Mouse (Mus musculus): ENCODE data around the gene Pbx1. TPM values are rescaled to one million over a fixed set of nuclear protein-coding genes. Genes with fewer than 3 reads are reported as not detected.

Gene Pbx1
- total RNA-seq, 1 experiment, result 10.0 TPM

- in situ Hi-C loops (cut with MboI; ENCODE audit: low sequenced_read_pairs in 2 of 2, unreplicated experiment in 2 of 2), result no loop called here
- Histone ChIP-seq H3K4me3 (ENCODE audit: insufficient read depth in 1 of 2, low read depth in 1 of 2, low read length in 2 of 2, poor library complexity in 1 of 2, severe bottlenecking in 1 of 2) (no peak overlapping the region), H3K27ac (ENCODE audit: insufficient read depth, low read depth, low read length, poor library complexity, severe bottlenecking) (no peak overlapping the region), H3K9me3 (ENCODE audit: control insufficient read depth, insufficient read depth, low read depth, low read length) (no peaks in the 10 kb centered on the region), H3K4me1 (ENCODE audit: control insufficient read depth in 2 of 2, insufficient read depth in 2 of 2, low read length in 2 of 2, poor library complexity in 1 of 2) (no peaks in the 10 kb centered on the region), H3K36me3 (ENCODE audit: control insufficient read depth, insufficient read depth, low read length, poor library complexity, severe bottlenecking) (no peaks in the 10 kb centered on the region), H3K9ac (ENCODE audit: insufficient read depth, low read depth, low read length, poor library complexity, severe bottlenecking) (no peak overlapping the region)
- no peak for TF ChIP-seq HCFC1 (IDR thresholded peaks at IDR 0.05; ENCODE audit: borderline replicate concordance, insufficient read depth, low read length)
- no peak for TF ChIP-seq CHD2 (IDR thresholded peaks at IDR 0.05; ENCODE audit: low read depth, low read length)
- no peak for TF ChIP-seq MAFK (IDR thresholded peaks at IDR 0.05; ENCODE audit: insufficient read depth, low read depth, low read length)
- TF ChIP-seq ZNF384 (IDR thresholded peaks at IDR 0.05; ENCODE audit: low read depth, low read length), result no peak
- no peak for TF ChIP-seq ZC3H11A (IDR thresholded peaks at IDR 0.05; ENCODE audit: borderline replicate concordance, low read depth, low read length)
- DNase-seq (ENCODE audit: low read depth, low spot score), result no peak
Measured at GRCm38 (mm10) chr1:168226150-168226549, 205.9 kb downstream of the Pbx1 start.

- 0 out of 4 replicates have a peak, but pooled peaks cover 0 to 1% of the 10 kb centered on the region in 2 experiments for H3K4me1 ChIP-seq (ENCODE audit: control insufficient read depth in 2 of 2, insufficient read depth in 2 of 2, low read length in 2 of 2, poor library complexity in 1 of 2)
Measured at GRCm38 (mm10) chr1:168225595-168226127, 206.4 kb downstream of the Pbx1 start.

DNA sequence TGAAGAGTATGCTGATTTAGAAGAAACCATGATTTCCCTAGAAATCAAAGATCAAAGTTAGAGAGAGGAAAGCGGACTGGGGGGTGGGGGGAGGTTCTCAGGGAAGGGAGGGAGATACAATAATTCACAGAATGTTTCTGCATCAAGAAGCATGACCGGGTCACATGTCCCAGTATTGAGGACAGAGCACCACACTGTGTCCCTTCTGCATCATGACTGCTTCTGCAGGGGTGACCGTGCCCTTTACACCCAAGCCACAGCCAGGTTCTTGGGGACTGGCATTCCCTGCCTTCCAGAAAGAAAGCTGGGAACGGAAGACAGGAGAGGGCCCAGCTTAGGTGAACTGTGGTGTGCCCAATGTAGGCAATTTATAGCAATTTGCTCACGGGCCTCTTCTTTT lies 207.9 kb downstream of the Pbx1 start:
- Histone ChIP-seq H3K4me1 (ENCODE audit: control insufficient read depth in 2 of 2, insufficient read depth in 2 of 2, low read length in 2 of 2, poor library complexity in 1 of 2) (peaks cover 0 to 2% of the 10 kb centered on the region in 2 experiments; a peak in 1 of 4 replicates), H3K9me3 (ENCODE audit: control insufficient read depth, insufficient read depth, low read depth, low read length) (no peaks in the 10 kb centered on the region), H3K27ac (ENCODE audit: insufficient read depth, low read depth, low read length, poor library complexity, severe bottlenecking) (no peak overlapping the region), H3K36me3 (ENCODE audit: control insufficient read depth, insufficient read depth, low read length, poor library complexity, severe bottlenecking) (no peaks in the 10 kb centered on the region), H3K9ac (ENCODE audit: insufficient read depth, low read depth, low read length, poor library complexity, severe bottlenecking) (no peak overlapping the region), H3K4me3 (ENCODE audit: insufficient read depth in 1 of 2, low read depth in 1 of 2, low read length in 2 of 2, poor library complexity in 1 of 2, severe bottlenecking in 1 of 2) (no peak overlapping the region)
- TF ChIP-seq CHD2 (IDR thresholded peaks at IDR 0.05; ENCODE audit: low read depth, low read length), result no peak
- no peak for TF ChIP-seq ZC3H11A (IDR thresholded peaks at IDR 0.05; ENCODE audit: borderline replicate concordance, low read depth, low read length)
- no peak for TF ChIP-seq MAFK (IDR thresholded peaks at IDR 0.05; ENCODE audit: insufficient read depth, low read depth, low read length)
- no peak for TF ChIP-seq ZNF384 (IDR thresholded peaks at IDR 0.05; ENCODE audit: low read depth, low read length)
- TF ChIP-seq HCFC1 (IDR thresholded peaks at IDR 0.05; ENCODE audit: borderline replicate concordance, insufficient read depth, low read length), result no peak
- in situ Hi-C loops (cut with MboI; ENCODE audit: low sequenced_read_pairs in 2 of 2, unreplicated experiment in 2 of 2), result no loop called here
- DNase-seq (ENCODE audit: low read depth, low spot score), result no peak

More at GRCm38 (mm10) chr1:168225595-168226127, 206.4 kb downstream of the Pbx1 start:
- in situ Hi-C loops (cut with MboI; ENCODE audit: low sequenced_read_pairs in 2 of 2, unreplicated experiment in 2 of 2), result no loop called here
- H3K36me3 ChIP-seq (ENCODE audit: control insufficient read depth, insufficient read depth, low read length, poor library complexity, severe bottlenecking), result no peaks in the 10 kb centered on the region
- DNase-seq (ENCODE audit: low read depth, low spot score), result no peak
- TF ChIP-seq HCFC1 (IDR thresholded peaks at IDR 0.05; ENCODE audit: borderline replicate concordance, insufficient read depth, low read length), result no peak
- TF ChIP-seq MAFK (IDR thresholded peaks at IDR 0.05; ENCODE audit: insufficient read depth, low read depth, low read length), result no peak
- no peak for TF ChIP-seq ZNF384 (IDR thresholded peaks at IDR 0.05; ENCODE audit: low read depth, low read length)
- TF ChIP-seq CHD2 (IDR thresholded peaks at IDR 0.05; ENCODE audit: low read depth, low read length), result no peak
- no peak for TF ChIP-seq ZC3H11A (IDR thresholded peaks at IDR 0.05; ENCODE audit: borderline replicate concordance, low read depth, low read length)
- no peaks in the 10 kb centered on the region for H3K9me3 ChIP-seq (ENCODE audit: control insufficient read depth, insufficient read depth, low read depth, low read length)
- H3K4me3 ChIP-seq (ENCODE audit: insufficient read depth in 1 of 2, low read depth in 1 of 2, low read length in 2 of 2, poor library complexity in 1 of 2, severe bottlenecking in 1 of 2), result no peak overlapping the region
- no peak overlapping the region for H3K9ac ChIP-seq (ENCODE audit: insufficient read depth, low read depth, low read length, poor library complexity, severe bottlenecking)
- H3K27ac ChIP-seq (ENCODE audit: insufficient read depth, low read depth, low read length, poor library complexity, severe bottlenecking), result no peak overlapping the region

GRCm38 (mm10) chr1:168222794-168223193 lies 209.3 kb downstream of the Pbx1 start:
- no peak overlapping the region for H3K4me3 ChIP-seq (ENCODE audit: insufficient read depth in 1 of 2, low read depth in 1 of 2, low read length in 2 of 2, poor library complexity in 1 of 2, severe bottlenecking in 1 of 2)
- H3K36me3 ChIP-seq (ENCODE audit: control insufficient read depth, insufficient read depth, low read length, poor library complexity, severe bottlenecking), result no peaks in the 10 kb centered on the region
- DNase-seq (ENCODE audit: low read depth, low spot score), result no peak
- no peaks in the 10 kb centered on the region for H3K9me3 ChIP-seq (ENCODE audit: control insufficient read depth, insufficient read depth, low read depth, low read length)
- H3K27ac ChIP-seq (ENCODE audit: insufficient read depth, low read depth, low read length, poor library complexity, severe bottlenecking), result no peak overlapping the region
- TF ChIP-seq CHD2 (IDR thresholded peaks at IDR 0.05; ENCODE audit: low read depth, low read length) (no peak), ZNF384 (IDR thresholded peaks at IDR 0.05; ENCODE audit: low read depth, low read length) (no peak)
- H3K9ac ChIP-seq (ENCODE audit: insufficient read depth, low read depth, low read length, poor library complexity, severe bottlenecking), result no peak overlapping the region
- in situ Hi-C loops (cut with MboI; ENCODE audit: low sequenced_read_pairs in 2 of 2, unreplicated experiment in 2 of 2), result no loop called here
- peaks cover 2 to 7% of the 10 kb centered on the region in 2 experiments; a peak in 3 of 4 replicates for H3K4me1 ChIP-seq (ENCODE audit: control insufficient read depth in 2 of 2, insufficient read depth in 2 of 2, low read length in 2 of 2, poor library complexity in 1 of 2)

GRCm38 (mm10) chr1:168221071-168221521 lies 211.0 kb downstream of the Pbx1 start:
- no peak for TF ChIP-seq CHD2 (IDR thresholded peaks at IDR 0.05; ENCODE audit: low read depth, low read length)
- no peak for TF ChIP-seq ZC3H11A (IDR thresholded peaks at IDR 0.05; ENCODE audit: borderline replicate concordance, low read depth, low read length)
- no peak for TF ChIP-seq ZNF384 (IDR thresholded peaks at IDR 0.05; ENCODE audit: low read depth, low read length)
- no peak for TF ChIP-seq MAFK (IDR thresholded peaks at IDR 0.05; ENCODE audit: insufficient read depth, low read depth, low read length)
- TF ChIP-seq HCFC1 (IDR thresholded peaks at IDR 0.05; ENCODE audit: borderline replicate concordance, insufficient read depth, low read length), result no peak
- Histone ChIP-seq H3K4me3 (ENCODE audit: insufficient read depth in 1 of 2, low read depth in 1 of 2, low read length in 2 of 2, poor library complexity in 1 of 2, severe bottlenecking in 1 of 2) (no peak overlapping the region), H3K9ac (ENCODE audit: insufficient read depth, low read depth, low read length, poor library complexity, severe bottlenecking) (no peak overlapping the region), H3K27ac (ENCODE audit: insufficient read depth, low read depth, low read length, poor library complexity, severe bottlenecking) (no peak overlapping the region), H3K4me1 (ENCODE audit: control insufficient read depth in 2 of 2, insufficient read depth in 2 of 2, low read length in 2 of 2, poor library complexity in 1 of 2) (peaks cover 2 to 7% of the 10 kb centered on the region in 2 experiments; a peak in 3 of 4 replicates), H3K36me3 (ENCODE audit: control insufficient read depth, insufficient read depth, low read length, poor library complexity, severe bottlenecking) (no peaks in the 10 kb centered on the region), H3K9me3 (ENCODE audit: control insufficient read depth, insufficient read depth, low read depth, low read length) (no peaks in the 10 kb centered on the region)
- in situ Hi-C loops (cut with MboI; ENCODE audit: low sequenced_read_pairs in 2 of 2, unreplicated experiment in 2 of 2), result no loop called here
- no peak for DNase-seq (ENCODE audit: low read depth, low spot score)

Data from ES-E14 (cell line).